Mouse (Mus musculus) gastrocnemius, adult 8-10 months (tissue): ENCODE measurements around the gene Pcyt1a. TPM values are rescaled to one million over a fixed set of nuclear protein-coding genes. Genes with fewer than 3 reads are reported as not detected.

Experiments used
- total RNA-seq, 4 experiments: library from RNA; stranded (reverse); gene quantifications; 2 replicates each; pipeline ENCODE4 v1.2.4; 2022

Pcyt1a gene
- total RNA-seq, 4 experiments from 2014 or later = 124 to 143 (median 130) TPM

Other genes with a start within 250 kb of the Pcyt1a start
- gene Fbxo45, start 183.8 kb upstream of the Pcyt1a start, total RNA-seq = 10 to 100 TPM; 15.9 to 20.6 (median 16.7) TPM
- gene Wdr53, start 183.7 kb upstream of the Pcyt1a start, total RNA-seq = 1 to 10 TPM; 5.5 to 8.0 (median 6.5) TPM
- 10 to 100 TPM; 55.5 to 79.7 (median 66.0) TPM for gene Smco1, start 159.5 kb upstream of the Pcyt1a start, total RNA-seq
- gene Rnf168, start 153.5 kb upstream of the Pcyt1a start, total RNA-seq = 10 to 100 TPM in 2 of 4 experiments, 1 to 10 TPM in 2; 8.5 to 11.7 (median 10.2) TPM
- 10 to 100 TPM; 10.9 to 15.5 (median 13.3) TPM for gene Ubxn7, start 98.7 kb upstream of the Pcyt1a start, total RNA-seq
- gene Tm4sf19, start 30.4 kb upstream of the Pcyt1a start, total RNA-seq = not detected
- 1 to 10 TPM; 4.9 to 7.8 (median 6.4) TPM for gene Tctex1d2, start 11.2 kb upstream of the Pcyt1a start, total RNA-seq
- not detected for gene Slc51a, start 57.0 kb downstream of the Pcyt1a start, total RNA-seq
- gene Zdhhc19, start 65.3 kb downstream of the Pcyt1a start, total RNA-seq = not detected
- gene Tfrc, start 178.0 kb downstream of the Pcyt1a start, total RNA-seq = 10 to 100 TPM; 46.2 to 82.1 (median 70.2) TPM
- 10 to 100 TPM; 43.7 to 58.1 (median 46.2) TPM for gene Tnk2, start 213.0 kb downstream of the Pcyt1a start, total RNA-seq